Mouse (Mus musculus): Measurements from ENCODE around the gene Sccpdh. TPM values are rescaled to one million over a fixed set of nuclear protein-coding genes. Genes with fewer than 3 reads are reported as not detected.
A peak's percentile ranks its signal among the peaks of the same experiment; 100 is the strongest.
"Not testable (repeated sequence)": the region's sequence is repeated elsewhere in the genome, so short reads cannot be mapped to it uniquely, and the experiment has no call there.

Gene Sccpdh
- 10.1 to 18.2 TPM (median 15.0 TPM) in 3 replicates for total RNA-seq (2017)

GRCm38 (mm10) chr1:179668013-179668805 lies at the start of gene Sccpdh:
Sccpdh (plus strand) TSS chr1:179668210.
- ATAC-seq (replicated peaks; ENCODE audit: insufficient number of reproducible peaks, low FRiP score, low TSS enrichment, poor library complexity, severe bottlenecking), result peak; percentile 36

- no peak for ATAC-seq (replicated peaks; ENCODE audit: insufficient number of reproducible peaks, low FRiP score, low TSS enrichment, poor library complexity, severe bottlenecking)
Measured at GRCm38 (mm10) chr1:179622665-179623064, 45.3 kb upstream of the Sccpdh start.

GRCm38 (mm10) chr1:179623657-179624056 lies 44.4 kb upstream of the Sccpdh start:
- ATAC-seq (replicated peaks; ENCODE audit: insufficient number of reproducible peaks, low FRiP score, low TSS enrichment, poor library complexity, severe bottlenecking), result 0 out of 2 replicates have a peak, but pooled peaks have one; percentile 33

- ATAC-seq (replicated peaks; ENCODE audit: insufficient number of reproducible peaks, low FRiP score, low TSS enrichment, poor library complexity, severe bottlenecking), result peak; percentile 69; the same call in 1 of the 2 replicates
Measured at GRCm38 (mm10) chr1:179624354-179624753, 43.7 kb upstream of the Sccpdh start.

- ATAC-seq (replicated peaks; ENCODE audit: insufficient number of reproducible peaks, low FRiP score, low TSS enrichment, poor library complexity, severe bottlenecking), result no peak
Measured at GRCm38 (mm10) chr1:179627855-179628254, 40.2 kb upstream of the Sccpdh start.

- ATAC-seq (replicated peaks; ENCODE audit: insufficient number of reproducible peaks, low FRiP score, low TSS enrichment, poor library complexity, severe bottlenecking), result no peak
Measured at GRCm38 (mm10) chr1:179628438-179629106, 39.4 kb upstream of the Sccpdh start.

GRCm38 (mm10) chr1:179629276-179629675 lies 38.7 kb upstream of the Sccpdh start:
- no peak for ATAC-seq (replicated peaks; ENCODE audit: insufficient number of reproducible peaks, low FRiP score, low TSS enrichment, poor library complexity, severe bottlenecking)

GRCm38 (mm10) chr1:179632746-179633413 lies 35.1 kb upstream of the Sccpdh start:
- no peak for ATAC-seq (replicated peaks; ENCODE audit: insufficient number of reproducible peaks, low FRiP score, low TSS enrichment, poor library complexity, severe bottlenecking)

GRCm38 (mm10) chr1:179633414-179633752 lies 34.6 kb upstream of the Sccpdh start:
- 0 out of 2 replicates have a peak, but pooled peaks have one; percentile 61 for ATAC-seq (replicated peaks; ENCODE audit: insufficient number of reproducible peaks, low FRiP score, low TSS enrichment, poor library complexity, severe bottlenecking)

GRCm38 (mm10) chr1:179634159-179634558 lies 33.9 kb upstream of the Sccpdh start:
- no peak for ATAC-seq (replicated peaks; ENCODE audit: insufficient number of reproducible peaks, low FRiP score, low TSS enrichment, poor library complexity, severe bottlenecking)

GRCm38 (mm10) chr1:179642726-179643125 lies 25.3 kb upstream of the Sccpdh start:
- no peak for ATAC-seq (replicated peaks; ENCODE audit: insufficient number of reproducible peaks, low FRiP score, low TSS enrichment, poor library complexity, severe bottlenecking)

GRCm38 (mm10) chr1:179644151-179644550 lies 23.9 kb upstream of the Sccpdh start:
- no peak for ATAC-seq (replicated peaks; ENCODE audit: insufficient number of reproducible peaks, low FRiP score, low TSS enrichment, poor library complexity, severe bottlenecking)

- ATAC-seq (replicated peaks; ENCODE audit: insufficient number of reproducible peaks, low FRiP score, low TSS enrichment, poor library complexity, severe bottlenecking), result peak; percentile 93
Measured at GRCm38 (mm10) chr1:179645101-179645979, 22.7 kb upstream of the Sccpdh start.

- ATAC-seq (replicated peaks; ENCODE audit: insufficient number of reproducible peaks, low FRiP score, low TSS enrichment, poor library complexity, severe bottlenecking), result no peak
Measured at GRCm38 (mm10) chr1:179645980-179646268, 22.1 kb upstream of the Sccpdh start.

GRCm38 (mm10) chr1:179648678-179649077 lies 19.3 kb upstream of the Sccpdh start:
- ATAC-seq (replicated peaks; ENCODE audit: insufficient number of reproducible peaks, low FRiP score, low TSS enrichment, poor library complexity, severe bottlenecking), result not testable (repeated sequence)

GRCm38 (mm10) chr1:179649324-179649723 lies 18.7 kb upstream of the Sccpdh start:
- ATAC-seq (replicated peaks; ENCODE audit: insufficient number of reproducible peaks, low FRiP score, low TSS enrichment, poor library complexity, severe bottlenecking), result no peak

GRCm38 (mm10) chr1:179650284-179650683 lies 17.7 kb upstream of the Sccpdh start:
- no peak for ATAC-seq (replicated peaks; ENCODE audit: insufficient number of reproducible peaks, low FRiP score, low TSS enrichment, poor library complexity, severe bottlenecking)

- ATAC-seq (replicated peaks; ENCODE audit: insufficient number of reproducible peaks, low FRiP score, low TSS enrichment, poor library complexity, severe bottlenecking), result no peak
Measured at GRCm38 (mm10) chr1:179651224-179651623, 16.8 kb upstream of the Sccpdh start.

- no peak for ATAC-seq (replicated peaks; ENCODE audit: insufficient number of reproducible peaks, low FRiP score, low TSS enrichment, poor library complexity, severe bottlenecking)
Measured at GRCm38 (mm10) chr1:179663065-179663464, 4.9 kb upstream of the Sccpdh start.

All from monocyte, adult 5-6 weeks (primary cell).